In the genomic region with DNA sequence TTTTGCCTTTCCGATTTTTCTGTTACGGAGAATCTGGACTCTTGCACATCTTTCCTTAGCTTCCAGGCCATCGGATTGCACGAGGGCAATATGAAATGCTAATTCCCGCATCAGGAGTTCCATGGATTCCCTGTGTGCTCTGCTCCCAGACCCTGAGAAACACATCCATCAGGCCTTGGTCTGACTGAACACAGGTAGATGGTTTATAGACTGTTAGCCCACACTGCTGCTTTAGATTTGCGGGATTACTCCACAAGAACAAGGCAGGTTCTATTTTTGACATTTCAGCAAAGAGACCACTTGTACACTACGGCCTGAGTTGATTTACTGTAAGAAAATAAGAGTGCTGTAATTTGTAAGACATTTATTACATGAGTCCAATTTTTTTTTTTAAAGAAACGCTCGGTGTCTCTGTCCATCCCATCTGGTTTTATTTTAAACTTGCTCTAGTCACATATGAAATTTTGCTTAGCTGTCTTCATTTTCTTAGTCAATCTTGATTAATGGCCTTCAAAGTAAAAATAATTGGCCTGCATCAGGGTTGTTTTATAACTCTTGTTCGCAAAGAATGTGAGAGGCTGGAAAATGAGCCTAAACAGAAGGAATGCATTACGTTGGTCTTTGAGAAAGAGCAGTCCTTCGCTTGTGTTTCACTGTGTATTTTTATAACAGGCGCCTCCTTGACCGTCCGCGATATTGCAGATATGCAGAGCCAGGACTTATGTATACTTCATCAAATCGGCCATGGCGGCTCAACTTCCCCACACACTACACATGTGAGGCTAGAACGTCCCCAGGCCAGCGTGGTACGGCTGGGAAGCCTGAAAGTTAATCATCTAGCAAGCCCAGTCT, we compare ENCODE assay signal across 9 mouse cellular contexts.
A peak's percentile ranks its signal among the peaks of the same experiment; 100 is the strongest.
DNase-seq lines count a peak whose midpoint lies in the region; ATAC-seq and TF ChIP-seq lines count a peak whose summit lies in the region.
"Had no signal": no experiment of that assay in that cellular context is flagged by ENCODE, and none has a peak within 500 bp of the region (broad histone marks: within the 10 kb centered on the region; RNA-seq: fewer than 3 reads in every experiment).

No protein-coding gene starts in this region.

- no peak overlapping the region for H3K4me2 ChIP-seq in forebrain, postnatal 0 days (ENCODE audit: low read depth)

- no peaks in the 10 kb centered on the region for H3K36me3 ChIP-seq in forebrain, postnatal 0 days (ENCODE audit: insufficient read depth)
- no peaks in the 10 kb centered on the region for H3K36me3 ChIP-seq in forebrain, embryonic 10.5 days (replicated peaks)
- H3K36me3 ChIP-seq: midbrain, embryonic 15.5 days had no signal

- H3K9ac ChIP-seq in forebrain, postnatal 0 days = no peak overlapping the region
- H3K9ac ChIP-seq: midbrain, embryonic 15.5 days had no signal

- TF ChIP-seq CTCF in forebrain, postnatal 0 days (IDR thresholded peaks at IDR 0.05; ENCODE audit: low read depth) = no peak

- intact Hi-C loops in heart, postnatal 10 days (cut with DNase I) = loop anchor here (10.0 kb wide), 1 partner anchor 503 kb away; a partner anchor contains a TSS

- ATAC-seq in forebrain, postnatal 0 days = no peak
- ATAC-seq: midbrain, embryonic 15.5 days had no signal

- no peak overlapping the region for H3K4me3 ChIP-seq in forebrain, postnatal 0 days (ENCODE audit: low read depth, low read length)
- H3K4me3 ChIP-seq in forebrain, embryonic 10.5 days = no peak overlapping the region
- H3K4me3 ChIP-seq: midbrain, embryonic 15.5 days had no signal

- 0 out of 2 replicates have a peak overlapping the region, but pooled peaks have one; percentile 24 for H3K27ac ChIP-seq in forebrain, postnatal 0 days (ENCODE audit: low read depth, low read length)
- no peak overlapping the region for H3K27ac ChIP-seq in forebrain, embryonic 10.5 days
- H3K27ac ChIP-seq: midbrain, embryonic 15.5 days had no signal

- no peaks in the 10 kb centered on the region for H3K27me3 ChIP-seq in forebrain, postnatal 0 days (ENCODE audit: insufficient read depth, low read length)
- no peaks in the 10 kb centered on the region for H3K27me3 ChIP-seq in forebrain, embryonic 10.5 days (ENCODE audit: poor library complexity, severe bottlenecking)
- H3K27me3 ChIP-seq: midbrain, embryonic 15.5 days had no signal

- H3K4me1 ChIP-seq in forebrain, postnatal 0 days (ENCODE audit: insufficient read depth) = no peaks in the 10 kb centered on the region
- peaks cover 16% of the 10 kb centered on the region for H3K4me1 ChIP-seq in forebrain, embryonic 10.5 days

- WGBS in forebrain, postnatal 0 days = 81% methylated on average over 21 of the region's 21 CpGs
- WGBS in forebrain, embryonic 10.5 days = 81% methylated on average over 21 of the region's 21 CpGs

- H3K9me3 ChIP-seq in forebrain, postnatal 0 days (ENCODE audit: low read length) = no peaks in the 10 kb centered on the region
- H3K9me3 ChIP-seq in forebrain, embryonic 10.5 days = no peaks in the 10 kb centered on the region
- H3K9me3 ChIP-seq: midbrain, embryonic 15.5 days had no signal

- DNase-seq in forebrain, postnatal 0 days = no peak
- no peak for DNase-seq in forebrain, embryonic 10.5 days (ENCODE audit: extremely low spot score, low spot score)
- DNase-seq in embryo, embryonic 11.5 days (ENCODE audit: low read depth, low spot score) = peak; percentile 58
- peak; percentile 24 for DNase-seq in heart, postnatal 10 days
- peak; percentile 36 for DNase-seq in lung, postnatal 10 days
- no peak for DNase-seq in retina, embryonic 14.5 days (ENCODE audit: low spot score)
- DNase-seq in spleen, postnatal 4 days (ENCODE audit: low spot score in 2 of 2) = no peak
- no peak for DNase-seq in right cerebral cortex, postnatal 36 days (ENCODE audit: low spot score in 2 of 2)

Comparison
In these comparisons a context has a peak if more than half of its experiments do, and no peak if none do; other contexts are left out.
1. DNase-seq: peak in embryo, embryonic 11.5 days (single experiment), heart, postnatal 10 days (2 of 2) and lung, postnatal 10 days (single experiment); none in forebrain, postnatal 0 days (single experiment), forebrain, embryonic 10.5 days (single experiment), retina, embryonic 14.5 days (single experiment), spleen, postnatal 4 days (0 of 2) and right cerebral cortex, postnatal 36 days (0 of 2).